Mouse (Mus musculus): ENCODE measurements around the gene Itfg1. TPM values are rescaled to one million over a fixed set of nuclear protein-coding genes. Genes with fewer than 3 reads are reported as not detected.
A peak's percentile ranks its signal among the peaks of the same experiment; 100 is the strongest.
"Not testable (repeated sequence)": the region's sequence is repeated elsewhere in the genome, so short reads cannot be mapped to it uniquely, and the experiment has no call there.

Itfg1 gene
- polyA plus RNA-seq, 1 experiment from 2014 or later = 126 TPM

- ATAC-seq (ENCODE audit: low FRiP score, low read depth) = peak; percentile 82; the same call in 1 of the 2 replicates
- Histone ChIP-seq H3K9ac (peak overlapping the region; percentile 92), H3K36me3 (peaks cover 10% of the 10 kb centered on the region; the same call in 1 of the 2 replicates), H3K4me1 (peaks cover 10% of the 10 kb centered on the region), H3K4me2 (replicated peaks) (peak overlapping the region; percentile 85), H3K4me3 (peak overlapping the region; percentile 94), H3K27ac (peak overlapping the region; percentile 93), H3K27me3 (replicated peaks) (no peaks in the 10 kb centered on the region), H3K9me3 (no peaks in the 10 kb centered on the region)
- WGBS = 2% methylated on average over 21 of the region's 21 CpGs
Observed at GRCm38 (mm10) chr8:85839916-85840656, 635 bp downstream of the Itfg1 start.

- Histone ChIP-seq H3K36me3 (peaks cover 6% of the 10 kb centered on the region; the same call in 1 of the 2 replicates), H3K9ac (no peak overlapping the region), H3K9me3 (no peaks in the 10 kb centered on the region; the same call in 1 of the 2 replicates), H3K27ac (no peak overlapping the region), H3K4me1 (no peaks in the 10 kb centered on the region), H3K27me3 (replicated peaks) (no peaks in the 10 kb centered on the region), H3K4me2 (replicated peaks) (no peak overlapping the region), H3K4me3 (no peak overlapping the region)
- ATAC-seq (ENCODE audit: low FRiP score, low read depth) = no peak
Observed at GRCm38 (mm10) chr8:85813621-85814020, 27.1 kb downstream of the Itfg1 start.

GRCm38 (mm10) chr8:85801408-85801807 lies 39.3 kb downstream of the Itfg1 start:
- Histone ChIP-seq H3K4me3 (no peak overlapping the region), H3K9me3 (no peaks in the 10 kb centered on the region), H3K27ac (no peak overlapping the region), H3K9ac (no peak overlapping the region), H3K27me3 (replicated peaks) (no peaks in the 10 kb centered on the region), H3K36me3 (peaks cover 12% of the 10 kb centered on the region), H3K4me1 (no peaks in the 10 kb centered on the region), H3K4me2 (replicated peaks) (no peak overlapping the region)
- whole genome bisulfite sequencing = 90% methylated on average over 1 of the region's 1 CpGs
- ATAC-seq (ENCODE audit: low FRiP score, low read depth) = no peak

DNA sequence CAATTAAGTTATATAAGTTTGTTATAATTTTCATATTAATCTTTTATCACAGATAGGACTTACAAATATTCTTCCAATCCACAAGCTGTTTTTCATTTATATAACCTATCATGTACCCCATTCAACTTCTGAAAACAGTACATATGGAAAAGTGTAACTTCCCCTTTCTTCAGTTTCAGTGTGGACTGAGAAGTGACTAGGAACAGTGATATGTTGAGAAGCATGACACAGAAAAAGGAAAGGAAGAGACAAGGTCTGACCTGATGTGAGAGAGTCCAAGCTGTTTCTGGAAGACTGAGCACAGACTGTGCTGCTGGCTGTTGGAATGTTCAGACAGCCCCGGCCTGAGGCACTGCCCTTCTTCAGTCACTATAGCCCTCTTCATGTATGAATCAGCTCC lies 40.6 kb downstream of the Itfg1 start:
- Histone ChIP-seq H3K36me3 (peaks cover 12% of the 10 kb centered on the region), H3K9me3 (no peaks in the 10 kb centered on the region), H3K4me3 (no peak overlapping the region), H3K4me2 (replicated peaks) (no peak overlapping the region), H3K9ac (no peak overlapping the region), H3K27me3 (replicated peaks) (no peaks in the 10 kb centered on the region), H3K4me1 (no peaks in the 10 kb centered on the region), H3K27ac (no peak overlapping the region)
- no peak for ATAC-seq (ENCODE audit: low FRiP score, low read depth)
- WGBS = 97% methylated on average over 1 of the region's 1 CpGs

DNA sequence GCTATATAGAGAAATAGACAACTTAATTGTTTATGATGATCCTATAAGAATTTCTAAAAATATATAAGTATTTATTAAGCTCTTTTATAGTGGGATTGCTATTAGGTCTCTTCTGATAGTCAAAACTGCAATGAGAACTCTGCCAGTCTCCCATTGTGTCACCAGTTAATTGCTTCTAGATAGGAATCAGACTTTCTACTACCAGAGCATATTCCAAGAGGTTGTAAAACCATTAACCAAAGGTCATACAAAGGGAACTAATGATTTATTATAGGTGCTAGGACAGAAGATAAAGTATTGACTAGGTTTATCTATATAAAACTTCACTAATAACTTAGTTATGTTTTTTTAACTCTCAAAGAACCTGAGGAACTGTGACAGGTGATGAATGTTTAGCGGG lies 44.3 kb downstream of the Itfg1 start:
- H3K9me3 ChIP-seq; H3K27me3 ChIP-seq (replicated peaks); H3K4me1 ChIP-seq; H3K9ac ChIP-seq; ATAC-seq (ENCODE audit: low FRiP score, low read depth); H3K4me3 ChIP-seq; H3K27ac ChIP-seq; H3K4me2 ChIP-seq (replicated peaks): not testable (repeated sequence)
- peaks cover 15% of the 10 kb centered on the region for H3K36me3 ChIP-seq
- WGBS = 93% methylated on average over 1 of the region's 1 CpGs

- no peak for ATAC-seq (ENCODE audit: low FRiP score, low read depth)
- WGBS = 95% methylated on average over 3 of the region's 3 CpGs
- Histone ChIP-seq H3K9me3 (no peaks in the 10 kb centered on the region), H3K9ac (no peak overlapping the region), H3K4me2 (replicated peaks) (no peak overlapping the region), H3K36me3 (no peaks in the 10 kb centered on the region; the same call in 1 of the 2 replicates), H3K27ac (no peak overlapping the region), H3K4me3 (no peak overlapping the region), H3K27me3 (replicated peaks) (no peaks in the 10 kb centered on the region), H3K4me1 (no peaks in the 10 kb centered on the region)
Observed at GRCm38 (mm10) chr8:85788341-85788740, 52.4 kb downstream of the Itfg1 start.

- Histone ChIP-seq H3K4me1 (no peaks in the 10 kb centered on the region), H3K36me3 (no peaks in the 10 kb centered on the region; the same call in 1 of the 2 replicates), H3K27me3 (replicated peaks) (no peaks in the 10 kb centered on the region), H3K27ac (no peak overlapping the region), H3K9me3 (no peaks in the 10 kb centered on the region), H3K9ac (no peak overlapping the region), H3K4me3 (no peak overlapping the region), H3K4me2 (replicated peaks) (no peak overlapping the region)
- 99% methylated on average over 3 of the region's 4 CpGs for WGBS
- no peak for ATAC-seq (ENCODE audit: low FRiP score, low read depth)
Observed at GRCm38 (mm10) chr8:85787909-85788308, 52.8 kb downstream of the Itfg1 start.

- H3K27ac ChIP-seq = no peak overlapping the region
- ATAC-seq (ENCODE audit: low FRiP score, low read depth) = no peak
- no peaks in the 10 kb centered on the region for H3K4me1 ChIP-seq
- WGBS = 74% methylated on average over 1 of the region's 1 CpGs
- H3K27me3 ChIP-seq (replicated peaks) = no peaks in the 10 kb centered on the region
- no peaks in the 10 kb centered on the region for H3K36me3 ChIP-seq
- H3K9me3 ChIP-seq = no peaks in the 10 kb centered on the region
- H3K4me3 ChIP-seq = no peak overlapping the region
- no peak overlapping the region for H3K9ac ChIP-seq
- H3K4me2 ChIP-seq (replicated peaks) = no peak overlapping the region
Observed at GRCm38 (mm10) chr8:85785506-85785905, 55.2 kb downstream of the Itfg1 start.

DNA sequence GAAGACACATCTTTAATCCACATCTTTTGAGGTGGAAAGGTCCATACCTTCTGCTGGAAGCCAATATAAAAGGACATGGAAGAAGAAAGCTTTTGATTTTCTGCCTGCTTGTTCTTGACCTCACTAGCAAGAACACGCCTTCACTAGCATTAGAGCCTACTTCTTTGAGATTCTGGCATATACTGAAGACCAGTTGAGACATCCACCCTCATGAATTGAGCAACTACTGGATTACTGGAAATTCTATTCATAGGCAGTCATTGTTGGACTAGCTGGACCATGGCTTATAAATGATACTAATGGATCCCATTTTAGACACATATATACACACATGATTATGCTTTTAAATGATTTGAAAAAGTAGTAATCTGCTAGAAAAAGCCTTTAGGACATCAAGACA lies 56.9 kb downstream of the Itfg1 start:
- H3K36me3 ChIP-seq = no peaks in the 10 kb centered on the region
- H3K9me3 ChIP-seq = no peaks in the 10 kb centered on the region
- H3K27me3 ChIP-seq (replicated peaks) = no peaks in the 10 kb centered on the region
- no peak overlapping the region for H3K4me2 ChIP-seq (replicated peaks)
- no peak overlapping the region for H3K9ac ChIP-seq
- 100% methylated on average over 1 of the region's 1 CpGs for WGBS
- H3K4me3 ChIP-seq = no peak overlapping the region
- H3K27ac ChIP-seq = no peak overlapping the region
- ATAC-seq (ENCODE audit: low FRiP score, low read depth) = no peak
- no peaks in the 10 kb centered on the region for H3K4me1 ChIP-seq

DNA sequence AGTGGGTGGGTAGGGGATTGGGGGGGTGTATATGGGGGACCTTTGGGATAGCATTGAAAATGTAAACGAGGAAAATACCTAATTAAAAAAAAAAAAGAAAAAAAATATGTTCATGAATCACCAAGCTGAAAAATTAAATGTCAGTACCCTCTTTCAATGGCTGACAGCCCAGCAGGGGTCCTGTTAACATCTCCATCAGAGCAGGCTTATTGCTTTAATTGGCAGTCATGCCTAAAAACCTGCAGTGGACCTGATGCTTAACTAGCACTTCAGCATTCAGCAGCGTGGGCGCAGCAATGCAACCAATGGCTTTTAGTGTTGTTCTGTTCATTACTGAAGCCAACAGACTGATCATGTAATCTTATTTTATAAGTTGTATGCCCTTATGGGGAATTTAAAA lies 60.6 kb downstream of the Itfg1 start:
- Histone ChIP-seq H3K4me2 (replicated peaks) (no peak overlapping the region), H3K36me3 (no peaks in the 10 kb centered on the region), H3K9me3 (no peaks in the 10 kb centered on the region), H3K4me1 (no peaks in the 10 kb centered on the region), H3K27ac (no peak overlapping the region), H3K27me3 (replicated peaks) (no peaks in the 10 kb centered on the region), H3K4me3 (no peak overlapping the region), H3K9ac (no peak overlapping the region)
- WGBS = 78% methylated on average over 3 of the region's 3 CpGs
- ATAC-seq (ENCODE audit: low FRiP score, low read depth) = no peak

DNA sequence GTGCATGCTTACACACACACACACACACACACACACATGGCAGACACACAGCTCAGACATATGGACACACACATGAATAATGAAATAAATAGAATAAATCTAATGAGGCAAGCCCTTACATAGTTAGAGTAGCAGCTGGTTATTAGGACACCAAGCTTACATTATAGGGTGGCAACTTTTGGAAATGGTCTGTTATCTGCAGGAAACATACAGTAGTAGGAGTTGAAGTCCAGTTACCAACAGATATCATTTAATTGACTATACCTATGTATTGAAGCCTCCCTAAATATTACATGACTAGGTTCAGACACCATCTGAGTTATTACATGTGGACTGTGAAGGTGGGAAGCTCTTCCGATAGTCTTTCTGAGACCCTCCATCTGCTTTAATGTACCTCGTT lies 95.7 kb downstream of the Itfg1 start:
- 92% methylated on average over 2 of the region's 2 CpGs for WGBS
- H3K27ac ChIP-seq = no peak overlapping the region
- no peak overlapping the region for H3K4me3 ChIP-seq

GRCm38 (mm10) chr8:85730545-85730944 lies 110.2 kb downstream of the Itfg1 start:
- Histone ChIP-seq H3K27me3 (replicated peaks) (no peaks in the 10 kb centered on the region), H3K4me2 (replicated peaks) (no peak overlapping the region), H3K4me1 (no peaks in the 10 kb centered on the region), H3K9ac (no peak overlapping the region), H3K27ac (no peak overlapping the region), H3K36me3 (peaks cover 21% of the 10 kb centered on the region), H3K4me3 (no peak overlapping the region), H3K9me3 (no peaks in the 10 kb centered on the region)
- ATAC-seq (ENCODE audit: low FRiP score, low read depth) = no peak
- WGBS = 88% methylated on average over 3 of the region's 3 CpGs

More for the DNA sequence above, 95.7 kb downstream of the Itfg1 start:
- Histone ChIP-seq H3K4me2 (replicated peaks) (no peak overlapping the region), H3K4me1 (no peaks in the 10 kb centered on the region), H3K9me3 (no peaks in the 10 kb centered on the region), H3K36me3 (no peaks in the 10 kb centered on the region), H3K9ac (no peak overlapping the region), H3K27me3 (replicated peaks) (no peaks in the 10 kb centered on the region)
- ATAC-seq (ENCODE audit: low FRiP score, low read depth) = no peak

GRCm38 (mm10) chr8:85717271-85717670 lies 123.5 kb downstream of the Itfg1 start:
- Histone ChIP-seq H3K9me3 (no peaks in the 10 kb centered on the region), H3K27me3 (replicated peaks) (no peaks in the 10 kb centered on the region), H3K4me3 (no peak overlapping the region), H3K4me1 (no peaks in the 10 kb centered on the region), H3K9ac (no peak overlapping the region), H3K36me3 (peaks cover 18% of the 10 kb centered on the region), H3K27ac (no peak overlapping the region), H3K4me2 (replicated peaks) (no peak overlapping the region)
- ATAC-seq (ENCODE audit: low FRiP score, low read depth) = no peak
- WGBS = 88% methylated on average over 5 of the region's 5 CpGs

Data from neural tube, embryonic 12.5 days (tissue).